Mouse (Mus musculus) liver, embryonic 13.5 days (tissue): ENCODE results near the gene Ccser1. TPM values are rescaled to one million over a fixed set of nuclear protein-coding genes. Genes with fewer than 3 reads are reported as not detected.
A peak's percentile ranks its signal among the peaks of the same experiment; 100 is the strongest.

ENCODE experiments used
- ATAC-seq: fragments of 200-750 bp; cut with Nextera tagmentation; 2 replicates; pipeline ENCODE4 v1.8.0; 2017; ENCODE audit warnings: low read depth, mild to moderate bottlenecking, moderate number of reproducible peaks, moderate library complexity
- DNase-seq: peaks from one replicate; pipeline ENCODE4 v3.0.0; 2022
- H3K27ac ChIP-seq: fragments of 300-500 bp; sonication (generic); 2 replicates; pipeline ENCODE4 v1.5.1; 2015; ENCODE audit warnings: moderate library complexity, mild to moderate bottlenecking, inconsistent platforms
- H3K27me3 ChIP-seq: fragments of 300-500 bp; sonication (generic); 2 replicates; pipeline ENCODE4 v1.6.1; 2015; ENCODE audit warnings: mild to moderate bottlenecking, inconsistent platforms
- H3K36me3 ChIP-seq: fragments of 300-500 bp; sonication (generic); 2 replicates; pipeline ENCODE4 v1.6.1; 2015; ENCODE audit warnings: mild to moderate bottlenecking, inconsistent platforms
- H3K4me1 ChIP-seq: fragments of 300-500 bp; sonication (generic); replicated peaks from 2 replicates; pipeline ENCODE4 v1.6.1; 2015; ENCODE audit warnings: inconsistent platforms
- H3K4me2 ChIP-seq: fragments of 300-500 bp; sonication (generic); 2 replicates; pipeline ENCODE4 v1.6.1; 2015; ENCODE audit warnings: inconsistent platforms, mild to moderate bottlenecking, moderate library complexity
- H3K4me3 ChIP-seq: fragments of 300-500 bp; sonication (generic); replicated peaks from 2 replicates; pipeline ENCODE4 v1.5.1; 2015; ENCODE audit warnings: mild to moderate bottlenecking, inconsistent platforms
- H3K9ac ChIP-seq: fragments of 300-500 bp; sonication (generic); 2 replicates; pipeline ENCODE4 v1.6.1; 2015; ENCODE audit warnings: mild to moderate bottlenecking, inconsistent platforms
- H3K9me3 ChIP-seq: fragments of 300-500 bp; sonication (generic); replicated peaks from 2 replicates; pipeline ENCODE4 v1.6.1; 2016; ENCODE audit warnings: inconsistent platforms
- WGBS: fragments of 180-500 bp; shearing (Covaris S2); methylation state at CpG from one replicate; pipeline ENCODE4 v1.1.7; 2015; ENCODE audit not compliant: insufficient replicate concordance; 5-methylcytosine and 5-hydroxymethylcytosine counted together
- polyA plus RNA-seq: library from polyadenylated mRNA; unstranded; fragments of >200 nt; fragmentation: Nextera tagmentation; extraction: Ambion mirVana; gene quantifications from 2 replicates; pipeline ENCODE4 v1.2.1, GENCODE M21; 2015

Ccser1 gene
- 0.16 and 0.17 TPM in 2 replicates for polyA plus RNA-seq

DNA sequence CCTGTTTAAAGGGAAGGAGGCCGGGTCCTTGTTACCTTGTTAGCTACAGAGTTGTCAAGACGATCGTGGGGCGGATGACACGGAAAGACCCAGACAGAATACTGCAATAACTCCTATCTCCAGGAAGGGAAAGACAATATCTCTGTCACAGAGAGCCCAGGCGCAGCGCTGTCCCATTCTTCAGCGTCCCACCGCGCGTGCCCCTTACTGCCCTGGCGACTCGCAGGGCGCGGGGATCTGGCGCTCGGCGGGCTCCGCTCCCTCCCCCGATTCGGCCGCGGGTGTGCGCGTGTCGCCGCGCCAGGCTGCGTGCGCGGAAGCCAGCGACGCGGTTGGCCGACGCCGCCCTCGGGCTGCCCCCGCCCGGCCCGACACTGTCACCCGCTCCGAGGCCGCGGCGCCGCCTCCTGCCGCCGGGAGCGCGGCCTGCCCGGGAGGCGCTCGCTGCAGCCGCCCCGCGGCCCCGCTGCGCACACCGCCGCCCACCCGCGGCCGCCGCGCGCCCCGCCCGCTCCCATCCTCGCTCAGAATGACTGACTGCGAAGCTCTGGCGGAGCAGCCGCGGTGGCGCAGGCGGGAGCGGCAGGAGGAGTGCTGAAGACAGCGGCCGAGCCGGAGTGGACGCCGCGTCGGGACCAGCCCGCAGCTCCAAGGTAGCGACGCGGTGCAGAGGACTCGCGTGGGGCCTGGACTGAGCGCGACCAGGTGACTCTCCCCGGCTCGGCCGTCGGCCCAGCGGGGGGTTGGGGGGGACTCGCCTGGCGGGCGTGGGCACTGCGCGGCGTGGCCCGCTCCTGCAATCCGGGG lies at the start of gene Ccser1:
Gene Ccser1 (plus strand): TSS at position 376 of the 807 bp plus-strand sequence.
- H3K36me3 ChIP-seq, result no peaks in the 10 kb centered on the region
- DNase-seq, result peak; percentile 0
- ATAC-seq, result peak; percentile 65; the same call in 1 of the 2 replicates
- H3K4me3 ChIP-seq, result peak within 1 kb of the TSS; percentile 58
- WGBS, result under 1% methylated on average over 73 of the region's 105 CpGs
- peak within 1 kb of the TSS; percentile 22; the same call in 1 of the 2 replicates for H3K9ac ChIP-seq
- no peaks in the 10 kb centered on the region for H3K9me3 ChIP-seq
- no peak within 1 kb of the TSS for H3K27ac ChIP-seq
- H3K4me1 ChIP-seq, result no peaks in the 10 kb centered on the region
- peaks cover 37% of the 10 kb centered on the region for H3K27me3 ChIP-seq
- H3K4me2 ChIP-seq, result peak within 1 kb of the TSS; percentile 76

DNA sequence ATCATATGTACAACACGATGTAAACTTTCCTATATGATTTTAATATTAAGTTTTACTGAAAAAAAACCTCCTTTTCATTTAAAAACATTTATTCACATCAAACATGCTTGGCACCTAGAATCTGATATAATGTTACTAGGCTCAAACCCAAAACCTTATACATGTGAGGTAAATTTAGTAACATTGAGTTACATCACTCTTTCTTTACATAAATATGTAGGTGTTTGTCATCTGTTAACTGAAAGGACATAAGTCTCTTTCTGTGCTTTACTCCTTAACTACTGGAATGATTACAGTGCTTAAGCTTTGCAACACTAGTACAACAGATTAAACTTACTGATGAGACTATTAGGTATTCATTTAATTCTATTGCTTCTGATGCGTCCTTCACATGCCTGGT lies 43.7 kb upstream of the Ccser1 start:
- H3K36me3 ChIP-seq, result no peaks in the 10 kb centered on the region
- H3K9me3 ChIP-seq, result no peaks in the 10 kb centered on the region
- H3K4me2 ChIP-seq, result no peak overlapping the region
- no peak overlapping the region for H3K4me3 ChIP-seq
- 64% methylated on average over 2 of the region's 2 CpGs for WGBS
- no peak for ATAC-seq
- no peaks in the 10 kb centered on the region for H3K27me3 ChIP-seq
- DNase-seq, result no peak
- no peak overlapping the region for H3K27ac ChIP-seq
- no peaks in the 10 kb centered on the region for H3K4me1 ChIP-seq
- H3K9ac ChIP-seq, result no peak overlapping the region

DNA sequence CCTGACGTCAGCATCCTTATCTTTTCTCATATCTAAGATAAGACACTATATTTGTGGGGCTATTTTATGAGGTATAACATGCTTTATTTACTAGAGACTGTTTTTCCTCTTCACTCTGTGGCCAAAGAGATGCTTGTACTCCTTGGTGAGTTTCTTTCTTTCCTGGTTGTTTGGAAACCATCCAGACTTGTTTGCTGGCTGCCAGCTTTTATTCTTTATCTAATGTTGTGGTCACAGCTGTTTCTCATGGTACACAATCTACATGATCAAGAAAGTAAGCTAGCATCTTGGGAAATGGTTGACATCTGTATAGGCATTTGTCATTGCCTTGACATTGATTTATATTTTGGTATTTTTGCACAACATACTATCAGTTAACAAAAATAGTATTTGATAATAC lies 37.1 kb upstream of the Ccser1 start:
- Histone ChIP-seq H3K4me3 (no peak overlapping the region), H3K27me3 (no peaks in the 10 kb centered on the region), H3K4me1 (no peaks in the 10 kb centered on the region), H3K9me3 (no peaks in the 10 kb centered on the region), H3K36me3 (no peaks in the 10 kb centered on the region), H3K27ac (no peak overlapping the region), H3K4me2 (no peak overlapping the region), H3K9ac (no peak overlapping the region)
- 35% methylated on average over 1 of the region's 1 CpGs for WGBS
- DNase-seq, result no peak
- no peak for ATAC-seq

DNA sequence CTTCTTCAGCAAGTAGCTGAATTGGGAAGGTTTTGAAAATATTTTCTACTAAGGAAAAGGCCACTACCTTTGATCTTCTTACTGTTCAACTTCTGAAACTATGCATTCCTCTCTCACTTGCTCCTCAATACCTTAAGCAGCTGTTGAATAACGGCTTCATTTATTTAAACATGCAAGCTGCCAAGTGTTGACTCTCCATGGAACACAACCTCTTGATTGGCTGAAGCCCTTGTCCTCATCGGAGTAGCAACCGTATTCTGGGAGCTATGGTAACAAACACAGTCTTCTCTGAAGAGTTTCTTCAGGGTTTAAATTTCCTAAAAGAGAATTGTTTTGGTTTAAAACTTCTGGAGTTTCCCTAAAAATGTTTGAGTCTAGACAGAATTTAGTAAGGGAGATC lies 27.2 kb upstream of the Ccser1 start:
- no peak overlapping the region for H3K4me3 ChIP-seq
- H3K4me1 ChIP-seq, result no peaks in the 10 kb centered on the region
- no peaks in the 10 kb centered on the region for H3K9me3 ChIP-seq
- ATAC-seq (no peak), DNase-seq (no peak)
- H3K27me3 ChIP-seq, result no peaks in the 10 kb centered on the region
- no peak overlapping the region for H3K4me2 ChIP-seq
- no peak overlapping the region for H3K9ac ChIP-seq
- H3K36me3 ChIP-seq, result no peaks in the 10 kb centered on the region
- H3K27ac ChIP-seq, result no peak overlapping the region
- WGBS, result 72% methylated on average over 3 of the region's 3 CpGs

DNA sequence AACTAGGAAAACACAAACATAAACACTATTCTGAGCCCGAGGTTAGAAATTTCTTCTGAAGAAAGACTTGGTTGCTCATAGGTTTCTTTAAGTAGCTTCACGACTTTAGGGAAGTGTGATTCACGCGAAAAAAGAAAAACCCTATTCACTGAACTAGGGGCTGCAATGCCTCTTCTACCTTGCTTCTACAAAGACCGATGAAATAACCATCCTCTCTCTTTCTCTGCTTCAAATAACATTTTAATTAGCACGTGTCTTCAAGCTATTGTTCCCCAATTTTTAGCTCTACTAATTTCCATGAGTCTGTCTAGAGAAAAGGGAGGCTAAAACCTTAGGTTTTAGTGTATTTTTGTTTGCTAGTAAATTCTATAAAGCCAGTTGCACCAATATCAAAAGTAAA lies 25.5 kb upstream of the Ccser1 start:
- WGBS, result 52% methylated on average over 6 of the region's 6 CpGs
- H3K4me1 ChIP-seq, result no peaks in the 10 kb centered on the region
- no peak overlapping the region for H3K4me3 ChIP-seq

DNA sequence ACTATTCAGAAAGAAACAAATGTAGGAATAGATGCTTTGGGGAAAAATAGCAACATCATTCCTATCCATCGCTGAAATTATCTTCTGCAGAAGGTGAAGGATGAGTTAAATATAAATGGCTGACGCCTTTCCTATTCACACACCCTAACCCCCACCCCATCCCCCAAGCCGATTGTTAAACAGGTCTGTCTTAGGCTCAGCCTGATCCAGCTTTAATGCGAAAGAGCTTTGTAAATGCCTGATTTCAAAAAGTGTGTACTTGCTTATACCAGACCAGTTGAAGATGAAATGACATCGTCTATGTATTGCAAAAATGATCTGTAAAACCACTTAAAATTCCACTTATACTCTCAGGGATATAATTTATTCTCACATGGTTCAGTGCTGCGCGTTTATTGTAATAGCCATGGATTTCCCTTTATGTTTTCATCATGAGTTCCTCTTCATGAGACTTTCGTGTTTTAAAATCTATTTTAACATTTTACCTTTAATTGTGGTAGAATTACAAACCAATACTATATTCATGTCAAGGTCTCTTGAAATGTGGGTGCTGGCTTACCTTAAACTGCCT lies 25.0 kb upstream of the Ccser1 start:
- H3K4me3 ChIP-seq, result no peak overlapping the region

More for the DNA sequence above, 25.5 kb upstream of the Ccser1 start:
- H3K4me2 ChIP-seq, result no peak overlapping the region
- H3K9me3 ChIP-seq, result no peaks in the 10 kb centered on the region
- no peaks in the 10 kb centered on the region for H3K36me3 ChIP-seq
- DNase-seq (no peak), ATAC-seq (no peak)
- H3K9ac ChIP-seq, result no peak overlapping the region
- H3K27me3 ChIP-seq, result no peaks in the 10 kb centered on the region
- H3K27ac ChIP-seq, result no peak overlapping the region

DNA sequence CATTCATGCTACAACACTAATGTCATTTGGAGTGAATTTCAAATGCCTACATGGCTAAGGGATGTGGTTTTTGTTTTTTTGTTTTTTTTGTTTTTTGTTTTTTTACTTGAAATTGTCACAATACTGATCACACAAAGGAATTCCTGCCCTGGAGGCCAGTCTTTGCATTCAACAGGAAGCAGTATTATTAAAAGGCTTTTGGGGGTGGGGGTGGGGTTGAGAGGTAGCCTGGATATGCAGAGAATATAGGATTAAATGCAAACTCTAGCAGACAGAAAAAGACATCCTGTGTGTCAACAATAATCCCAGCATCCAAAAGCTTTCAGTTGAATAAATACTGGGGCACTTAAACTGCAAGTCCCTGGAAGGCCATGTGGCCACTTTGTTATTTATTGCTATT lies 24.4 kb upstream of the Ccser1 start:
- Histone ChIP-seq H3K4me3 (no peak overlapping the region), H3K4me1 (no peaks in the 10 kb centered on the region), H3K27ac (no peak overlapping the region), H3K9me3 (no peaks in the 10 kb centered on the region), H3K36me3 (no peaks in the 10 kb centered on the region), H3K27me3 (no peaks in the 10 kb centered on the region), H3K4me2 (no peak overlapping the region), H3K9ac (no peak overlapping the region)
- ATAC-seq, result no peak
- DNase-seq, result no peak

More for the DNA sequence above, 25.0 kb upstream of the Ccser1 start:
- Histone ChIP-seq H3K4me2 (no peak overlapping the region), H3K36me3 (no peaks in the 10 kb centered on the region), H3K9me3 (no peaks in the 10 kb centered on the region), H3K4me1 (no peaks in the 10 kb centered on the region), H3K27ac (no peak overlapping the region), H3K27me3 (no peaks in the 10 kb centered on the region), H3K9ac (no peak overlapping the region)
- ATAC-seq, result no peak
- 59% methylated on average over 8 of the region's 8 CpGs for WGBS
- no peak for DNase-seq

DNA sequence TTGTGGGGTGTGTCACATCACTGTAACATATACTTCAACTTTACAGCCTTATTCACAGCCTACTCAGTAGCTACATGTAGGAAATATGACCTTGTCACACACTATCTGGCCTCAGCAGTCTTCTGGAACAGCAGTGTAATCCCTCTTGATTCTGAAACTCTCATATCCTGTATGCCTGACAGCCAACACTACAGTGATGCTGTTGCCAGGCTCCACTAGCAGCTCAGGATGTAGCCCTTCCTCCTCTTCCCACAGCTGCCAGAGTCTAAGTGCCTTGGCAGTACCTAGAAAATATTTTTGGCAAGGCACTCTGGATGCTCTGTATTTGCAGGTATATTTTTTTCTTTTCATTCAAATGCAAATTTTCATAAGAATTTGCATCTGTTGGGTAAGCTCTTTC lies 18.0 kb upstream of the Ccser1 start:
- H3K27me3 ChIP-seq, result no peaks in the 10 kb centered on the region
- no peak for ATAC-seq
- H3K4me1 ChIP-seq, result no peaks in the 10 kb centered on the region
- no peak overlapping the region for H3K4me3 ChIP-seq
- no peaks in the 10 kb centered on the region for H3K36me3 ChIP-seq
- no peak overlapping the region for H3K9ac ChIP-seq
- no peak overlapping the region for H3K27ac ChIP-seq
- no peak for DNase-seq
- no peak overlapping the region for H3K4me2 ChIP-seq
- H3K9me3 ChIP-seq, result no peaks in the 10 kb centered on the region

DNA sequence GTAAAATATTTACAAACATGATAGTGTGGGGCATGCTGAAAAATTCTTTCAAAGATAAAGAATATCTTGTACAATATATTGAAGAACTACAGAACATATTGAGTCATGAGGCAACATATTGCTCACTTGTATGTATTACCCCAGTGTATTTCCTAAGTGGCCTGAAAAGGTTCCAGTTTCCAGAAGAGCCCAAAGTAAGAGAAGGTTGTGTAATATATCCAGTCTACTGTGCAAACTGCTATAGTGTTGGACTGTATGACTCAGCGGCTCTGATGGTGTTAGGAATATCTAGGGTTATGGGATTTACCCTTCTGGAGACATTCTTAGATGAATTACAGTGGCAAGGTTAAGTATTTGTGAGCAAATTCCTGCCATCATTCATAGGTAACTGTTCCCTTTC lies 13.2 kb upstream of the Ccser1 start:
- Histone ChIP-seq H3K27me3 (no peaks in the 10 kb centered on the region), H3K4me3 (no peak overlapping the region), H3K9ac (no peak overlapping the region), H3K9me3 (no peaks in the 10 kb centered on the region), H3K4me1 (no peaks in the 10 kb centered on the region), H3K36me3 (no peaks in the 10 kb centered on the region), H3K4me2 (no peak overlapping the region), H3K27ac (no peak overlapping the region)
- DNase-seq, result no peak
- no peak for ATAC-seq
- WGBS, result 56% methylated on average over 1 of the region's 1 CpGs

DNA sequence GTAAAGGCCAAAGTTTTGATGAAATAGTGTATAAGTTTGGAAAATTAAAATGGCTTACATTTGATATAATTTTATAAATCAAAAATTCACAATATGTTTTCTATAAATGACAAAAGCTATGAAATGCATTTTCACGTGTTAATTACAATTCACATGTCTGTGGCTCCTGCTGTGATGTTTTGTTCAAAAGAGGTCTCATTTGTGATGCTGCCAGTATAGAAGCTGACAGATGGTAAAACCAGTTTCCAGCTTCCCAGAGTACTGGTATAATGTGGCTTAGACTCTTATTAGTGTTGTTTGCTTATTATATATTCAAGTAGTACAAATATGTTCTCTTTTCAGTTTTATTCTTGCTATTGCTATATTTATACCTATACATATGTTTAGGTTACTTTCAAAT lies 4.0 kb upstream of the Ccser1 start:
- H3K4me2 ChIP-seq, result no peak overlapping the region
- ATAC-seq, result no peak
- 44% methylated on average over 1 of the region's 1 CpGs for WGBS
- no peak overlapping the region for H3K27ac ChIP-seq
- no peaks in the 10 kb centered on the region for H3K36me3 ChIP-seq
- no peak overlapping the region for H3K4me3 ChIP-seq
- no peaks in the 10 kb centered on the region for H3K4me1 ChIP-seq
- no peak overlapping the region for H3K9ac ChIP-seq
- H3K9me3 ChIP-seq, result no peaks in the 10 kb centered on the region
- DNase-seq, result no peak
- peaks cover 29% of the 10 kb centered on the region for H3K27me3 ChIP-seq

DNA sequence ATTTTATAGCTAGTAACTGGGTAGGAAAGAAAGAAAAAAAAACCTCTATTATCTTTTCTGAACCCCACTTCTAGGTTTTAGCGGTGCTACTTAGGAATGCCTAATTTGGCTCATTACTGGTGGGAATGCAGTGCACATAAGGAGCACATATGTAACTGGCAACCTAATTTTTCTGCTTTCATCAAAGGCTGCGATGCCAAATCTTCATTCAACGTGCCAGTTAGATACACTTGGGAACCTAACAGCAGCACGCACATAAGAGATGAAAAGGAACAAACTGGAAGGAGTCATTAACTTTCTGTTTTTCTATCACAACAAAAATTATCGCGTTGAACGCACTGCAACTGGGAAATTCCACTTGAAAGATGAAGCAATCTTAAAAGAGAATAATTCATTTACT lies 2.6 kb upstream of the Ccser1 start:
- H3K27ac ChIP-seq, result no peak overlapping the region
- H3K9me3 ChIP-seq, result no peaks in the 10 kb centered on the region
- ATAC-seq (no peak), DNase-seq (no peak)
- H3K36me3 ChIP-seq, result no peaks in the 10 kb centered on the region
- no peak overlapping the region for H3K4me2 ChIP-seq
- peaks cover 37% of the 10 kb centered on the region for H3K27me3 ChIP-seq
- H3K4me1 ChIP-seq, result no peaks in the 10 kb centered on the region
- 64% methylated on average over 7 of the region's 7 CpGs for WGBS
- H3K4me3 ChIP-seq, result no peak overlapping the region
- no peak overlapping the region for H3K9ac ChIP-seq

DNA sequence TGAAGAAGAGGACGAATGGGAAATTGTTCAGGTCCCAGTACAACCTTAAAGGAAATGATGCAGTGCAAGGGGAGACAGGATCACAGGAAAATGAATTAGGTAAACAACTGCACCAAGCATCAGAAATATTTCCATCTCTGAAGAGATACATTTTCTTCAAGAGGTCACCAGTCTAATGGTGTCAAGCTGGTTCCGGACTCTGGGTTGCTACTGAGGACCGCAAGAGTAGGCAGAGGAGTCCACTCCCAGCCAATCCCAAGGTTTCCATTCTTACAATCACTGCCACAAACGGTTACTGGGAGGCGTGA lies 529 bp upstream of the Ccser1 start:
- Histone ChIP-seq H3K27me3 (peaks cover 37% of the 10 kb centered on the region), H3K36me3 (no peaks in the 10 kb centered on the region), H3K4me2 (peak overlapping the region; percentile 76), H3K4me1 (no peaks in the 10 kb centered on the region), H3K9me3 (no peaks in the 10 kb centered on the region), H3K4me3 (peak overlapping the region; percentile 58), H3K9ac (no peak overlapping the region), H3K27ac (no peak overlapping the region)
- DNase-seq (no peak), ATAC-seq (no peak)
- WGBS, result 8% methylated on average over 5 of the region's 5 CpGs
